Mouse (Mus musculus): ENCODE results near the gene Tsen54. TPM values are rescaled to one million over a fixed set of nuclear protein-coding genes. Genes with fewer than 3 reads are reported as not detected.
A peak's percentile ranks its signal among the peaks of the same experiment; 100 is the strongest.

The Tsen54 gene
- polyA plus RNA-seq, 1 experiment from 2014 or later, result 31.3 TPM

- 0 out of 2 replicates have a peak overlapping the region, but pooled peaks have one; percentile 6 for H3K4me2 ChIP-seq (replicated peaks)
- H3K9me3 ChIP-seq, result no peaks in the 10 kb centered on the region
- peaks cover 37% of the 10 kb centered on the region for H3K36me3 ChIP-seq
- ATAC-seq, result no peak
- WGBS, result 75% methylated on average over 6 of the region's 6 CpGs
- peaks cover 48% of the 10 kb centered on the region for H3K4me1 ChIP-seq (replicated peaks)
- H3K9ac ChIP-seq, result no peak overlapping the region
- 0 out of 2 replicates have a peak overlapping the region, but pooled peaks have one; percentile 22 for H3K27ac ChIP-seq
- H3K4me3 ChIP-seq (replicated peaks), result no peak overlapping the region
- no peaks in the 10 kb centered on the region for H3K27me3 ChIP-seq (replicated peaks)
Measured at GRCm38 (mm10) chr11:115807306-115807705, 7.2 kb upstream of the Tsen54 start.

GRCm38 (mm10) chr11:115807971-115808370 lies 6.6 kb upstream of the Tsen54 start:
- Histone ChIP-seq H3K4me1 (replicated peaks) (peaks cover 55% of the 10 kb centered on the region), H3K27ac (0 out of 2 replicates have a peak overlapping the region, but pooled peaks have one; percentile 22), H3K4me3 (replicated peaks) (no peak overlapping the region), H3K4me2 (replicated peaks) (no peak overlapping the region), H3K9ac (no peak overlapping the region; the same call in 1 of the 2 replicates), H3K36me3 (peaks cover 31% of the 10 kb centered on the region), H3K27me3 (replicated peaks) (no peaks in the 10 kb centered on the region), H3K9me3 (no peaks in the 10 kb centered on the region)
- 73% methylated on average over 11 of the region's 11 CpGs for WGBS
- ATAC-seq, result no peak

- Histone ChIP-seq H3K36me3 (peaks cover 22% of the 10 kb centered on the region), H3K27ac (peak overlapping the region; percentile 67), H3K9me3 (no peaks in the 10 kb centered on the region), H3K4me2 (replicated peaks) (peak overlapping the region; percentile 86), H3K4me1 (replicated peaks) (peaks cover 55% of the 10 kb centered on the region), H3K9ac (peak overlapping the region; percentile 20; the same call in 1 of the 2 replicates), H3K4me3 (replicated peaks) (no peak overlapping the region), H3K27me3 (replicated peaks) (no peaks in the 10 kb centered on the region)
- ATAC-seq, result peak; percentile 4; the same call in 1 of the 2 replicates
- 25% methylated on average over 10 of the region's 10 CpGs for WGBS
Measured at GRCm38 (mm10) chr11:115808696-115809310, 5.7 kb upstream of the Tsen54 start.

- H3K9me3 ChIP-seq, result no peaks in the 10 kb centered on the region
- ATAC-seq, result no peak
- WGBS, result 58% methylated on average over 8 of the region's 8 CpGs
- peak overlapping the region; percentile 86 for H3K4me2 ChIP-seq (replicated peaks)
- H3K9ac ChIP-seq, result 0 out of 2 replicates have a peak overlapping the region, but pooled peaks have one; percentile 8
- H3K4me1 ChIP-seq (replicated peaks), result peaks cover 58% of the 10 kb centered on the region
- H3K36me3 ChIP-seq, result peaks cover 21% of the 10 kb centered on the region
- H3K4me3 ChIP-seq (replicated peaks), result no peak overlapping the region
- peak overlapping the region; percentile 67 for H3K27ac ChIP-seq
- no peaks in the 10 kb centered on the region for H3K27me3 ChIP-seq (replicated peaks)
Measured at GRCm38 (mm10) chr11:115809311-115809781, 5.2 kb upstream of the Tsen54 start.

GRCm38 (mm10) chr11:115810377-115810776 lies 4.1 kb upstream of the Tsen54 start:
- peaks cover 11% of the 10 kb centered on the region for H3K36me3 ChIP-seq
- 53% methylated on average over 14 of the region's 14 CpGs for WGBS
- H3K9me3 ChIP-seq, result no peaks in the 10 kb centered on the region
- H3K9ac ChIP-seq, result 0 out of 2 replicates have a peak overlapping the region, but pooled peaks have one; percentile 12
- no peak for ATAC-seq
- peak overlapping the region; percentile 13 for H3K4me3 ChIP-seq (replicated peaks)
- H3K27ac ChIP-seq, result no peak overlapping the region
- H3K4me2 ChIP-seq (replicated peaks), result peak overlapping the region; percentile 86
- H3K27me3 ChIP-seq (replicated peaks), result no peaks in the 10 kb centered on the region
- H3K4me1 ChIP-seq (replicated peaks), result peaks cover 62% of the 10 kb centered on the region

- peak overlapping the region; percentile 86 for H3K9ac ChIP-seq
- H3K9me3 ChIP-seq, result no peaks in the 10 kb centered on the region
- peak overlapping the region; percentile 83 for H3K27ac ChIP-seq
- peak overlapping the region; percentile 72 for H3K4me3 ChIP-seq (replicated peaks)
- ATAC-seq, result no peak
- H3K4me2 ChIP-seq (replicated peaks), result peak overlapping the region; percentile 86
- WGBS, result 71% methylated on average over 20 of the region's 20 CpGs
- H3K27me3 ChIP-seq (replicated peaks), result no peaks in the 10 kb centered on the region
- peaks cover 64% of the 10 kb centered on the region for H3K4me1 ChIP-seq (replicated peaks)
- peaks cover 7% of the 10 kb centered on the region; the same call in 1 of the 2 replicates for H3K36me3 ChIP-seq
Measured at GRCm38 (mm10) chr11:115811381-115812093, 3.0 kb upstream of the Tsen54 start.

- peak overlapping the region; percentile 86 for H3K4me2 ChIP-seq (replicated peaks)
- H3K27me3 ChIP-seq (replicated peaks), result no peaks in the 10 kb centered on the region
- peak overlapping the region; percentile 72 for H3K4me3 ChIP-seq (replicated peaks)
- WGBS, result 34% methylated on average over 7 of the region's 7 CpGs
- no peaks in the 10 kb centered on the region for H3K9me3 ChIP-seq
- H3K9ac ChIP-seq, result peak overlapping the region; percentile 86
- H3K36me3 ChIP-seq, result peaks cover 1% of the 10 kb centered on the region; the same call in 1 of the 2 replicates
- peaks cover 63% of the 10 kb centered on the region for H3K4me1 ChIP-seq (replicated peaks)
- H3K27ac ChIP-seq, result peak overlapping the region; percentile 83
- no peak for ATAC-seq
Measured at GRCm38 (mm10) chr11:115812095-115812494, 2.4 kb upstream of the Tsen54 start.

GRCm38 (mm10) chr11:115812533-115813420 lies 1.7 kb upstream of the Tsen54 start:
- H3K4me3 ChIP-seq (replicated peaks), result peak overlapping the region; percentile 72
- peak overlapping the region; percentile 83 for H3K27ac ChIP-seq
- H3K9me3 ChIP-seq, result no peaks in the 10 kb centered on the region
- peak; percentile 12 for ATAC-seq
- H3K36me3 ChIP-seq, result no peaks in the 10 kb centered on the region
- H3K4me2 ChIP-seq (replicated peaks), result peak overlapping the region; percentile 86
- peaks cover 57% of the 10 kb centered on the region for H3K4me1 ChIP-seq (replicated peaks)
- H3K27me3 ChIP-seq (replicated peaks), result no peaks in the 10 kb centered on the region
- H3K9ac ChIP-seq, result peak overlapping the region; percentile 86
- 2% methylated on average over 28 of the region's 28 CpGs for WGBS

- Histone ChIP-seq H3K9ac (peak within 1 kb of the TSS; percentile 86), H3K27me3 (replicated peaks) (no peaks in the 10 kb centered on the region), H3K4me3 (replicated peaks) (peak within 1 kb of the TSS; percentile 72), H3K36me3 (no peaks in the 10 kb centered on the region), H3K4me2 (replicated peaks) (peak within 1 kb of the TSS; percentile 86), H3K9me3 (no peaks in the 10 kb centered on the region), H3K27ac (peak within 1 kb of the TSS; percentile 83), H3K4me1 (replicated peaks) (peaks cover 50% of the 10 kb centered on the region)
- peak; percentile 92 for ATAC-seq
- under 1% methylated on average over 44 of the region's 44 CpGs for WGBS
Measured at GRCm38 (mm10) chr11:115813507-115814296, 822 bp upstream of the Tsen54 start, which contains the start of gene Caskin2. Gene Caskin2 (minus strand): TSS chr11:115813639.

- H3K36me3 ChIP-seq, result peaks cover 10% of the 10 kb centered on the region
- no peak overlapping the region for H3K9ac ChIP-seq
- no peaks in the 10 kb centered on the region for H3K27me3 ChIP-seq (replicated peaks)
- no peak overlapping the region for H3K27ac ChIP-seq
- peaks cover 16% of the 10 kb centered on the region for H3K4me1 ChIP-seq (replicated peaks)
- 86% methylated on average over 5 of the region's 5 CpGs for WGBS
- H3K9me3 ChIP-seq, result no peaks in the 10 kb centered on the region
- H3K4me2 ChIP-seq (replicated peaks), result no peak overlapping the region
- ATAC-seq, result no peak
- no peak overlapping the region for H3K4me3 ChIP-seq (replicated peaks)
Measured at GRCm38 (mm10) chr11:115817331-115817730, 2.8 kb downstream of the Tsen54 start.
